Mouse (Mus musculus): Measurements from ENCODE around the gene Gm11084. TPM values are rescaled to one million over a fixed set of nuclear protein-coding genes. Genes with fewer than 3 reads are reported as not detected.
"Not testable (repeated sequence)": the region's sequence is repeated elsewhere in the genome, so short reads cannot be mapped to it uniquely, and the experiment has no call there.

The Gm11084 gene
- polyA plus RNA-seq, 1 experiment from 2014 or later = not detected

GRCm38 (mm10) chr2:72994165-72994564, 7.6 kb upstream of the Gm11084 start:
- Histone ChIP-seq H3K9me3 (ENCODE audit: low read depth, low read length) (peaks cover 2% of the 10 kb centered on the region; the same call in 1 of the 2 replicates), H3K36me3 (ENCODE audit: insufficient read depth) (no peaks in the 10 kb centered on the region), H3K27ac (ENCODE audit: low read depth) (no peak overlapping the region), H3K27me3 (ENCODE audit: insufficient read depth, low read length) (no peaks in the 10 kb centered on the region), H3K4me2 (no peak overlapping the region), H3K9ac (no peak overlapping the region), H3K4me3 (ENCODE audit: low read depth, low read length) (no peak overlapping the region), H3K4me1 (ENCODE audit: insufficient read depth) (peaks cover 10% of the 10 kb centered on the region)
- ATAC-seq (ENCODE audit: insufficient read depth) = no peak
- DNase-seq = no peak
- no peak for TF ChIP-seq CTCF (IDR thresholded peaks at IDR 0.05; ENCODE audit: low read depth)
- WGBS = 59% methylated on average over 2 of the region's 2 CpGs

- Histone ChIP-seq H3K4me3 (ENCODE audit: low read depth, low read length) (no peak overlapping the region), H3K27ac (ENCODE audit: low read depth) (no peak overlapping the region), H3K9me3 (ENCODE audit: low read depth, low read length) (peaks cover 4% of the 10 kb centered on the region; the same call in 1 of the 2 replicates), H3K27me3 (ENCODE audit: insufficient read depth, low read length) (no peaks in the 10 kb centered on the region), H3K9ac (no peak overlapping the region), H3K4me1 (ENCODE audit: insufficient read depth) (peaks cover 10% of the 10 kb centered on the region), H3K4me2 (no peak overlapping the region), H3K36me3 (ENCODE audit: insufficient read depth) (no peaks in the 10 kb centered on the region)
- TF ChIP-seq CTCF (IDR thresholded peaks at IDR 0.05; ENCODE audit: low read depth) = no peak
- ATAC-seq (ENCODE audit: insufficient read depth) (no peak), DNase-seq (no peak)
- WGBS = 95% methylated on average over 17 of the region's 17 CpGs
Measured at GRCm38 (mm10) chr2:72992497-72992896, 6.0 kb upstream of the Gm11084 start.

- not testable (repeated sequence) for ATAC-seq (ENCODE audit: insufficient read depth); H3K27me3 ChIP-seq (ENCODE audit: insufficient read depth, low read length); H3K4me2 ChIP-seq; H3K9ac ChIP-seq; H3K4me3 ChIP-seq (ENCODE audit: low read depth, low read length); H3K36me3 ChIP-seq (ENCODE audit: insufficient read depth); H3K27ac ChIP-seq (ENCODE audit: low read depth); DNase-seq; H3K4me1 ChIP-seq (ENCODE audit: insufficient read depth); H3K9me3 ChIP-seq (ENCODE audit: low read depth, low read length)
- 82% methylated on average over 9 of the region's 9 CpGs for WGBS
Measured at GRCm38 (mm10) chr2:72988945-72989344, 2.4 kb upstream of the Gm11084 start.

- DNase-seq = no peak
- Histone ChIP-seq H3K4me3 (ENCODE audit: low read depth, low read length) (no peak overlapping the region), H3K4me1 (ENCODE audit: insufficient read depth) (no peaks in the 10 kb centered on the region), H3K9me3 (ENCODE audit: low read depth, low read length) (peaks cover 4% of the 10 kb centered on the region; the same call in 1 of the 2 replicates), H3K4me2 (no peak overlapping the region), H3K27ac (ENCODE audit: low read depth) (no peak overlapping the region), H3K9ac (no peak overlapping the region), H3K27me3 (ENCODE audit: insufficient read depth, low read length) (no peaks in the 10 kb centered on the region), H3K36me3 (ENCODE audit: insufficient read depth) (no peaks in the 10 kb centered on the region)
- no peak for ATAC-seq (ENCODE audit: insufficient read depth)
- no peak for TF ChIP-seq CTCF (IDR thresholded peaks at IDR 0.05; ENCODE audit: low read depth)
- WGBS = 64% methylated on average over 1 of the region's 1 CpGs
Measured at GRCm38 (mm10) chr2:72985516-72985915, 1.0 kb downstream of the Gm11084 start.

- ATAC-seq (ENCODE audit: insufficient read depth) (no peak), DNase-seq (no peak)
- H3K27me3 ChIP-seq (ENCODE audit: insufficient read depth, low read length) = no peaks in the 10 kb centered on the region
- no peak for TF ChIP-seq CTCF (IDR thresholded peaks at IDR 0.05; ENCODE audit: low read depth)
- 55% methylated on average over 4 of the region's 4 CpGs for WGBS
- no peaks in the 10 kb centered on the region for H3K36me3 ChIP-seq (ENCODE audit: insufficient read depth)
- peaks cover 4% of the 10 kb centered on the region; the same call in 1 of the 2 replicates for H3K9me3 ChIP-seq (ENCODE audit: low read depth, low read length)
- H3K9ac ChIP-seq = no peak overlapping the region
- H3K4me3 ChIP-seq (ENCODE audit: low read depth, low read length) = no peak overlapping the region
- no peaks in the 10 kb centered on the region for H3K4me1 ChIP-seq (ENCODE audit: insufficient read depth)
- H3K4me2 ChIP-seq = no peak overlapping the region
- no peak overlapping the region for H3K27ac ChIP-seq (ENCODE audit: low read depth)
Measured at GRCm38 (mm10) chr2:72984806-72985205, 1.7 kb downstream of the Gm11084 start.

- no peaks in the 10 kb centered on the region for H3K36me3 ChIP-seq (ENCODE audit: insufficient read depth)
- TF ChIP-seq CTCF (IDR thresholded peaks at IDR 0.05; ENCODE audit: low read depth) = no peak
- whole genome bisulfite sequencing = 82% methylated on average over 3 of the region's 3 CpGs
- no peak overlapping the region for H3K4me3 ChIP-seq (ENCODE audit: low read depth, low read length)
- H3K4me1 ChIP-seq (ENCODE audit: insufficient read depth) = no peaks in the 10 kb centered on the region
- H3K9ac ChIP-seq = no peak overlapping the region
- no peak for ATAC-seq (ENCODE audit: insufficient read depth)
- no peak overlapping the region for H3K4me2 ChIP-seq
- no peak for DNase-seq
- H3K9me3 ChIP-seq (ENCODE audit: low read depth, low read length) = no peaks in the 10 kb centered on the region
- H3K27ac ChIP-seq (ENCODE audit: low read depth) = no peak overlapping the region
- H3K27me3 ChIP-seq (ENCODE audit: insufficient read depth, low read length) = no peaks in the 10 kb centered on the region
Measured at GRCm38 (mm10) chr2:72983211-72983610, 3.3 kb downstream of the Gm11084 start.

- WGBS = 92% methylated on average over 7 of the region's 7 CpGs
- ATAC-seq (ENCODE audit: insufficient read depth) (no peak), DNase-seq (no peak)
Measured at GRCm38 (mm10) chr2:72982110-72982785, 4.3 kb downstream of the Gm11084 start.

More at GRCm38 (mm10) chr2:72982110-72982785, 4.3 kb downstream of the Gm11084 start:
- no peak for TF ChIP-seq CTCF (IDR thresholded peaks at IDR 0.05; ENCODE audit: low read depth)
- Histone ChIP-seq H3K4me2 (no peak overlapping the region), H3K4me3 (ENCODE audit: low read depth, low read length) (no peak overlapping the region), H3K36me3 (ENCODE audit: insufficient read depth) (0 out of 2 replicates have a peak, but pooled peaks cover 1% of the 10 kb centered on the region), H3K9me3 (ENCODE audit: low read depth, low read length) (no peaks in the 10 kb centered on the region), H3K27me3 (ENCODE audit: insufficient read depth, low read length) (no peaks in the 10 kb centered on the region), H3K27ac (ENCODE audit: low read depth) (no peak overlapping the region), H3K4me1 (ENCODE audit: insufficient read depth) (no peaks in the 10 kb centered on the region), H3K9ac (no peak overlapping the region)
